Mouse (Mus musculus) heart, postnatal 0 days (tissue): ENCODE measurements at regions not wholly inside any gene's neighbourhood (a gene's known extent, or its start where the extent isn't known, plus 50 kb on each side); places are given as distances from the start of the nearest gene placed in this dataset.

Experiments
- ATAC-seq: fragments of 200-750 bp; cut with Nextera tagmentation; 2 replicates; pipeline ENCODE4 v1.8.0; 2017; ENCODE audit warnings: low read depth, moderate number of reproducible peaks, moderate library complexity; ENCODE audit not compliant: insufficient read depth
- DNase-seq: peaks from one replicate; pipeline ENCODE4 v3.0.0-alpha.2; 2016; ENCODE audit warnings: low spot score
- H3K27ac ChIP-seq: fragments of 300-500 bp; sonication (generic); 2 replicates; pipeline ENCODE4 v1.5.1; 2014; ENCODE audit warnings: low read depth, mild to moderate bottlenecking
- H3K27me3 ChIP-seq: fragments of 300-500 bp; sonication (generic); 2 replicates; pipeline ENCODE4 v1.6.1; 2014; ENCODE audit warnings: low read length, mixed read lengths; ENCODE audit not compliant: control insufficient read depth, insufficient read depth
- H3K36me3 ChIP-seq: fragments of 300-500 bp; sonication (generic); replicated peaks from 2 replicates; pipeline ENCODE4 v1.6.1; 2014; ENCODE audit warnings: low read length, mixed read lengths; ENCODE audit not compliant: control insufficient read depth, insufficient read depth
- H3K4me1 ChIP-seq: fragments of 300-500 bp; sonication (generic); 2 replicates; pipeline ENCODE4 v1.6.1; 2014; ENCODE audit warnings: antibody characterized with exemption; ENCODE audit not compliant: control insufficient read depth, insufficient read depth
- H3K4me2 ChIP-seq: fragments of 300-500 bp; sonication (generic); 2 replicates; pipeline ENCODE4 v1.6.1; 2014; ENCODE audit warnings: low read depth, mild to moderate bottlenecking, low read length, moderate library complexity
- H3K4me3 ChIP-seq: fragments of 300-500 bp; sonication (generic); 2 replicates; pipeline ENCODE4 v1.5.1; 2014; ENCODE audit warnings: low read depth, low read length
- H3K9ac ChIP-seq: fragments of 300-500 bp; sonication (generic); replicated peaks from 2 replicates; pipeline ENCODE4 v1.6.1; 2014; ENCODE audit warnings: low read depth, low read length, mixed read lengths
- H3K9me3 ChIP-seq: fragments of 300-500 bp; sonication (generic); replicated peaks from 2 replicates; pipeline ENCODE4 v1.6.1; 2016; ENCODE audit warnings: low read length; ENCODE audit not compliant: control insufficient read depth
- CTCF ChIP-seq: IDR thresholded peaks from 2 replicates; pipeline ENCODE4 v1.5.1; 2016; ENCODE audit warnings: antibody characterized with exemption, control low read depth, low read depth
- EP300 ChIP-seq: IDR thresholded peaks from 2 replicates; pipeline ENCODE4 v1.6.1; 2016; ENCODE audit warnings: antibody characterized with exemption, low read depth
- WGBS: fragments of 180-500 bp; shearing (Covaris S2); extraction: QIAGEN DNeasy Blood & Tissue Kit; methylation state at CpG from one replicate; pipeline ENCODE4 v1.1.7; 2014; 5-methylcytosine and 5-hydroxymethylcytosine counted together

- Histone ChIP-seq H3K9ac (no peak overlapping the region), H3K4me1 (peaks cover 2% of the 10 kb centered on the region; the same call in 1 of the 2 replicates), H3K27ac (no peak overlapping the region), H3K27me3 (0 out of 2 replicates have a peak, but pooled peaks cover 8% of the 10 kb centered on the region), H3K9me3 (0 out of 2 replicates have a peak, but pooled peaks cover 7% of the 10 kb centered on the region), H3K36me3 (no peaks in the 10 kb centered on the region), H3K4me3 (no peak overlapping the region), H3K4me2 (no peak overlapping the region)
- WGBS = 66% methylated on average over 26 of the region's 26 CpGs
- DNase-seq (no peak), ATAC-seq (no peak)
- no peak for TF ChIP-seq CTCF
- no peak for TF ChIP-seq EP300
Observed at GRCm38 (mm10) chr8:91997023-91997891, 195.4 kb upstream of the Irx3 start.

DNA sequence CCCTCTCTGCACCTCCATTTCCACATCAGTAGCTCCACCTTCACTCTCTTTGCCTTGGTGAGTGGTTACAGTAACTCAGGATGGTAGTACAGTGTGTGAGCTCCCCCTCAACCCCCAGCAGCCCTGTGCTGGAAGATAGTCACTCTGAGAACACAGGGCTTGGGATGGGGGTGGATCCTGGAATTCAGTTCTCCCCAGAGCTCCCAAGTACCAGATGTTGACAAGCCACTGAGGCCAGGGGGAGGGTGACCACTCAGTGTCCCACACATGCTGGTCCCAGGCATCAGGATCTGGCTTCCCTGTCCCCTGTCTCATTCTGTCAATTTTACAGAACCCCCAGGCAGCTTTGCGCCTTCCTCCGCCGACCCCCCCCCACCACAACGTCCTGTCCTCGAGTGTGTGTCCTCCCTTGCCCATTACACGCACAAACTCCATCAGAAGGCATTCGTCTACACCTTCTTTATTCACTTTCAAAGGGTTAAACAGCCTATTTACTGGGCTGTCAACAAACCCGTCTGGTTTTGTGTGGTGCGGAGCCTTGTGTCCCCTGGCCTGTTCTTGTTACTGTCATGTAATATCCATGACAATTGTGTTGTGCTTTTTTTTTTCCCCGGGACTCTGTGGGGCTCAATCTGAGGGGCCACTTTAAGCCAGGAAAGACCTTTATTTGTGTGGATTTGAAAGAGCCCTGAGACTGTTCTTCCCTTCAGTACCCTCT is 194.6 kb upstream of the Irx3 start:
- no peak for TF ChIP-seq CTCF
- DNase-seq = no peak
- no peak overlapping the region for H3K9ac ChIP-seq
- H3K4me3 ChIP-seq = no peak overlapping the region
- no peaks in the 10 kb centered on the region for H3K36me3 ChIP-seq
- peaks cover 8% of the 10 kb centered on the region; the same call in 1 of the 2 replicates for H3K4me1 ChIP-seq
- 0 out of 2 replicates have a peak, but pooled peaks cover 8% of the 10 kb centered on the region for H3K27me3 ChIP-seq
- H3K27ac ChIP-seq = no peak overlapping the region
- no peak overlapping the region for H3K4me2 ChIP-seq
- ATAC-seq = no peak
- H3K9me3 ChIP-seq = 0 out of 2 replicates have a peak, but pooled peaks cover 7% of the 10 kb centered on the region
- 51% methylated on average over 10 of the region's 10 CpGs for WGBS

DNA sequence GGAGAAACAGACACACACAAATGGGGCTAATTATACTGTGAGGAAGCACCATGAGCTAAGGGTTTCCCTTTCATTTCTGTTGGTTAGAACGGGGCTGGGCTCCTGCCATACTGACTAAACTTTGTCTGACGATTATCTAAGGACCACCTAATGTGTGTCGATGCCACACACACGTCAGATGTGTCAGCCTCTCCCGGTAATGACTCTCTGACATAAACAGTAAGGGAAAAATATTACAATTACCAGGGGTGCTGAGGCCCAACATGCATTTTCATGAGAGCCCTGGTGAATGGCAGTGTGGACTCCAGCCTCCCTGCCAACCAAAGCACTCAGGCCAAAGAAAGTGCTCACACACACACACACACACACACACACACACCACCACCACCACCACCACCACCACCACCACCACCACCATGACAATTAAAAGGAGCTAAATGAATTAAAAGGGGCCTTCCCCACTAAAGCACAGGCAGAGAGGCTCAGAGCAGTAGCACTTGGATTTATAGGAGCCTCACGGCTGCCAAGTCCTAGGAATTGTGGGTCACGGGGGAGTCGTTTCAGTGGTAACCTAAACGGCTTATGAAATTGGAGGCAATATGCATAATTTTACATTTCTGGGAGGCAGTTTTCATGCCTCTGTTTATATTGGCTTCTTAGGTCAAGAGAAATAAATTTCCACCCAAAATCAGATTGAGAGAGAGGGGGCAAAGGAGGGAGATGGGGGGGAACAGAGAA is 193.7 kb upstream of the Irx3 start:
- Histone ChIP-seq H3K4me3 (no peak overlapping the region), H3K36me3 (no peaks in the 10 kb centered on the region), H3K27me3 (0 out of 2 replicates have a peak, but pooled peaks cover 8% of the 10 kb centered on the region), H3K4me2 (no peak overlapping the region), H3K9ac (no peak overlapping the region), H3K27ac (no peak overlapping the region), H3K4me1 (peaks cover 15% of the 10 kb centered on the region; the same call in 1 of the 2 replicates), H3K9me3 (0 out of 2 replicates have a peak, but pooled peaks cover 7% of the 10 kb centered on the region)
- TF ChIP-seq CTCF (no peak), EP300 (no peak)
- ATAC-seq (no peak), DNase-seq (no peak)
- 78% methylated on average over 9 of the region's 9 CpGs for WGBS

DNA sequence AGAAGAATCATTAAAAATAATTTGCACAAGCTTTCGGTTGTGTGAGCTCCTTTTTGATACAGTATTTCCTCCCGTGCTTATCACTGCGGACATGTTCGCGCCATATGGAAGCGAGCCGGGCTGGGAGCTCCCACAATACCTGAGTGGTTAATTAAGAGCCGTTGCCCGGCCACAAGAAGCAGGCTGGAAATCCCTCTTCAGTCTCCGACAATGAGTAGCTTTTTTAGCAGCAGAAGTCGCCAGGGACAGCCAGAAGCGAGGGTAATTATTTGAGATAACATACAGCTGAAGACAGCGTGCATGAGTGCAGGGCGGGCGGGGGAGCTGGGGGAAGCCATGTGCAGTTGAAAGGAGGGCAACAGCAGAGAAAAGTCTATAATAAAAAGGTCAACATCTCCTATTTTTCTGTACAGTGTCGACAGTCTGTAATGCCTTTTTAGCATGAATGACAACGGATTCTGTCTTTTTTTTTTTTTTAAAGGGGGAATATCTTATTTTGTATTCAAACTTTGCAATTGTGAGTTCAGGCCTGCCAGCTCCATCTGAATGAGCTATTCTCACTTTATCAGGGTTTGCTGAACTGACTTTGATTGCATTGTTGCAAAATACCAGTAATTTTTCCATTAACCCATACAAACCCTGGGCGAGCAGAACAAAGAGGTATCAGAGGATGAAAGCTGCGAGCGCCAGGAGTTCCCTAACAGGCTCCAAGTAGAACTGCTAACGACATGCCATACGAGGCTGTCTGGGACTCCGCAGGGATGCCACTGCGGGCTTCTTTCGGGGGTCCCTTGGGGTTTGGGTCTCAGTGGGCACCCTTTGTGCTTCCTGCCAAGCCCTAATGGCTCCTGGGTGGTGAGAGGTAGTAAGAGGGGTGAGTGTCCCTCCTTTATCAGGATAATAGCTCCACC is 189.9 kb upstream of the Irx3 start:
- Histone ChIP-seq H3K4me3 (peak overlapping the region; percentile 30), H3K36me3 (no peaks in the 10 kb centered on the region), H3K27ac (peak overlapping the region; percentile 79), H3K27me3 (0 out of 2 replicates have a peak, but pooled peaks cover 8% of the 10 kb centered on the region), H3K4me2 (peak overlapping the region; percentile 56), H3K4me1 (peaks cover 36% of the 10 kb centered on the region), H3K9ac (peak overlapping the region; percentile 31; the same call in 1 of the 2 replicates), H3K9me3 (no peaks in the 10 kb centered on the region)
- WGBS = 24% methylated on average over 25 of the region's 25 CpGs
- DNase-seq (peak; percentile 45), ATAC-seq (no peak)
- TF ChIP-seq EP300 (no peak), CTCF (no peak)
